Mouse (Mus musculus) brain, embryonic 14.5 days (tissue): ENCODE data around the gene Nckap5.

Experiments used
- CTCF ChIP-seq: fragments of 200-500 bp; IDR thresholded peaks from 2 replicates; pipeline ENCODE4 v1.5.1; 2012; ENCODE audit warnings: inconsistent platforms, mild to moderate bottlenecking, moderate library complexity, borderline replicate concordance; ENCODE audit not compliant: insufficient read depth, insufficient read length; ENCODE audit errors: extremely low read depth
- POLR2A ChIP-seq: fragments of 200-500 bp; IDR thresholded peaks from 2 replicates; pipeline ENCODE4 v1.6.1; 2012; ENCODE audit warnings: mild to moderate bottlenecking, inconsistent platforms, borderline replicate concordance; ENCODE audit not compliant: poor library complexity, insufficient read depth, insufficient read length, severe bottlenecking; ENCODE audit errors: extremely low read depth

DNA sequence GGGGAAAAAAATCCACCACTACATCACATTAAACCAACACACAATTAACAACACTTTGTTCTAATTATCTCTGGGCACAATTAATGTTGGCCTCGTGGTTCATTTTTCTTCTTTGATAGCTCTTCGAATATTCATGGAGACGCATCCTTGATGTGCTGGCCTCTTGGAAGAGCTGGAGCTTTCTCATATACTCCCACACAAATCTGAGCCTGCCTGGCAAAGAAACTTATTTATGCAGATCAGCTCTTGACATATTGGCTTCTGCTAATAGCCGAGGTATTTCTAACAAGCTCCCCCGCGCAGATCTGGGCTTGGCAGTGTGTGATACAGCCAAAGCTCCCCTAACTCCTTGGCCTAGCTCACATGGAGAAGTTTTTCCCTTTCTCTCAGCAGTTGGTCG lies 621.5 kb downstream of the Nckap5 start:
- TF ChIP-seq CTCF, result no peak
- TF ChIP-seq POLR2A, result no peak
